Mouse (Mus musculus) heart, embryonic 10.5 days (tissue): Measurements from ENCODE around the gene Cphx1. TPM values are rescaled to one million over a fixed set of nuclear protein-coding genes. Genes with fewer than 3 reads are reported as not detected.
"Not testable (repeated sequence)": the region's sequence is repeated elsewhere in the genome, so short reads cannot be mapped to it uniquely, and the experiment has no call there.

Experiments
- DNase-seq: peaks from one replicate; pipeline ENCODE4 v3.0.0-alpha.2; 2017; ENCODE audit warnings: low spot score
- H3K27ac ChIP-seq: fragments of 300-500 bp; sonication (generic); 2 replicates; pipeline ENCODE4 v1.5.1; 2016; ENCODE audit warnings: mild to moderate bottlenecking
- H3K27me3 ChIP-seq: fragments of 300-500 bp; sonication (generic); 2 replicates; pipeline ENCODE4 v1.6.1; 2016; ENCODE audit warnings: mild to moderate bottlenecking; ENCODE audit not compliant: poor library complexity, insufficient read depth, severe bottlenecking
- H3K36me3 ChIP-seq: fragments of 300-500 bp; sonication (generic); 2 replicates; pipeline ENCODE4 v1.6.1; 2016; ENCODE audit warnings: mild to moderate bottlenecking, moderate library complexity
- H3K4me1 ChIP-seq: fragments of 300-500 bp; sonication (generic); 2 replicates; pipeline ENCODE4 v1.6.1; 2016; ENCODE audit warnings: mild to moderate bottlenecking
- H3K4me3 ChIP-seq: fragments of 300-500 bp; sonication (generic); 2 replicates; pipeline ENCODE4 v1.5.1; 2016; ENCODE audit warnings: mild to moderate bottlenecking, moderate library complexity
- H3K9me3 ChIP-seq: fragments of 300-500 bp; sonication (generic); 2 replicates; pipeline ENCODE4 v1.6.1; 2016; ENCODE audit warnings: mild to moderate bottlenecking, moderate library complexity
- WGBS: fragments of 180-500 bp; shearing (Covaris S2); methylation state at CpG from one replicate; pipeline ENCODE4 v1.1.7; 2016; 5-methylcytosine and 5-hydroxymethylcytosine counted together
- polyA plus RNA-seq: library from polyadenylated mRNA; unstranded; fragments of >200 nt; fragmentation: Nextera tagmentation; extraction: Ambion mirVana; gene quantifications from 2 replicates; pipeline ENCODE4 v1.2.1, GENCODE M21; 2016

Cphx1 gene
- polyA plus RNA-seq = not detected in 2 replicates

- not testable (repeated sequence) for H3K27me3 ChIP-seq, H3K4me1 ChIP-seq, H3K4me3 ChIP-seq, H3K36me3 ChIP-seq, DNase-seq, H3K27ac ChIP-seq, H3K9me3 ChIP-seq
- WGBS = no CpG with 5 or more reads among the region's 8 CpGs
Measured at GRCm38 (mm10) chr14:25938004-25938403, at the start of gene Cphx1. Cphx1 (plus strand) TSS chr14:25938304.

GRCm38 (mm10) chr14:25894566-25894965, 43.5 kb upstream of the Cphx1 start:
- not testable (repeated sequence) for H3K4me1 ChIP-seq, H3K27ac ChIP-seq, H3K27me3 ChIP-seq, H3K36me3 ChIP-seq, H3K4me3 ChIP-seq, DNase-seq, H3K9me3 ChIP-seq
- whole genome bisulfite sequencing = no CpG with 5 or more reads among the region's 3 CpGs

GRCm38 (mm10) chr14:25895686-25896085, 42.4 kb upstream of the Cphx1 start:
- not testable (repeated sequence) for H3K27ac ChIP-seq, H3K4me1 ChIP-seq, H3K9me3 ChIP-seq, DNase-seq, H3K4me3 ChIP-seq, H3K27me3 ChIP-seq, H3K36me3 ChIP-seq
- no CpG with 5 or more reads among the region's 7 CpGs for WGBS

GRCm38 (mm10) chr14:25903000-25903399, 35.1 kb upstream of the Cphx1 start, which contains the start of gene Plac9a:
Plac9a (minus strand) TSS chr14:25903100.
- H3K9me3 ChIP-seq, H3K4me3 ChIP-seq, H3K27ac ChIP-seq, H3K27me3 ChIP-seq, H3K4me1 ChIP-seq, H3K36me3 ChIP-seq, DNase-seq: not testable (repeated sequence)
- WGBS = no CpG with 5 or more reads among the region's 10 CpGs

GRCm38 (mm10) chr14:25905243-25905642, 32.9 kb upstream of the Cphx1 start:
- WGBS = 73% methylated on average over 1 of the region's 5 CpGs
- not testable (repeated sequence) for DNase-seq, H3K4me3 ChIP-seq, H3K27ac ChIP-seq, H3K36me3 ChIP-seq, H3K9me3 ChIP-seq, H3K27me3 ChIP-seq, H3K4me1 ChIP-seq

- not testable (repeated sequence) for H3K4me1 ChIP-seq, H3K27ac ChIP-seq, H3K9me3 ChIP-seq, DNase-seq, H3K4me3 ChIP-seq, H3K36me3 ChIP-seq, H3K27me3 ChIP-seq
- no CpG with 5 or more reads among the region's 9 CpGs for WGBS
Measured at GRCm38 (mm10) chr14:25907272-25907671, 30.8 kb upstream of the Cphx1 start.

GRCm38 (mm10) chr14:25908976-25909375, 29.1 kb upstream of the Cphx1 start:
- WGBS = no CpG with 5 or more reads among the region's 8 CpGs
- H3K4me1 ChIP-seq, DNase-seq, H3K4me3 ChIP-seq, H3K36me3 ChIP-seq, H3K27me3 ChIP-seq, H3K27ac ChIP-seq, H3K9me3 ChIP-seq: not testable (repeated sequence)

- H3K4me1 ChIP-seq, H3K27me3 ChIP-seq, H3K4me3 ChIP-seq, H3K36me3 ChIP-seq, H3K9me3 ChIP-seq, DNase-seq, H3K27ac ChIP-seq: not testable (repeated sequence)
- WGBS = no CpG with 5 or more reads among the region's 5 CpGs
Measured at GRCm38 (mm10) chr14:25918427-25919170, 19.5 kb upstream of the Cphx1 start.

GRCm38 (mm10) chr14:25926814-25927561, 11.1 kb upstream of the Cphx1 start:
- WGBS = no CpG with 5 or more reads among the region's 44 CpGs
- H3K27me3 ChIP-seq, H3K4me1 ChIP-seq, H3K4me3 ChIP-seq, H3K27ac ChIP-seq, DNase-seq, H3K9me3 ChIP-seq, H3K36me3 ChIP-seq: not testable (repeated sequence)

- DNase-seq, H3K4me1 ChIP-seq, H3K27me3 ChIP-seq, H3K36me3 ChIP-seq, H3K27ac ChIP-seq, H3K9me3 ChIP-seq, H3K4me3 ChIP-seq: not testable (repeated sequence)
- WGBS = no CpG with 5 or more reads among the region's 10 CpGs
Measured at GRCm38 (mm10) chr14:25927562-25927881, 10.6 kb upstream of the Cphx1 start, which contains the start of gene Tmem254a. Tmem254a (minus strand) TSS chr14:25927672.

- H3K4me1 ChIP-seq, H3K4me3 ChIP-seq, H3K27me3 ChIP-seq, H3K36me3 ChIP-seq, H3K27ac ChIP-seq, DNase-seq, H3K9me3 ChIP-seq: not testable (repeated sequence)
- WGBS = no CpG with 5 or more reads among the region's 5 CpGs
Measured at GRCm38 (mm10) chr14:25936867-25937630, 1.1 kb upstream of the Cphx1 start.

- no CpG with 5 or more reads among the region's 3 CpGs for WGBS
- not testable (repeated sequence) for H3K4me1 ChIP-seq, H3K27ac ChIP-seq, H3K27me3 ChIP-seq, H3K9me3 ChIP-seq, DNase-seq, H3K36me3 ChIP-seq, H3K4me3 ChIP-seq
Measured at GRCm38 (mm10) chr14:25957861-25958260, 19.8 kb downstream of the Cphx1 start.
